Mouse (Mus musculus): ENCODE measurements at regions not wholly inside any gene's neighbourhood (a gene's known extent, or its start where the extent isn't known, plus 50 kb on each side); places are given as distances from the start of the nearest gene placed in this dataset.

- Histone ChIP-seq H3K9ac (no peak overlapping the region), H3K36me3 (no peaks in the 10 kb centered on the region), H3K4me2 (no peak overlapping the region), H3K9me3 (no peaks in the 10 kb centered on the region), H3K4me3 (no peak overlapping the region), H3K4me1 (replicated peaks) (peaks cover 6% of the 10 kb centered on the region), H3K27me3 (peaks cover 3% of the 10 kb centered on the region; the same call in 1 of the 2 replicates), H3K27ac (replicated peaks) (no peak overlapping the region)
- ATAC-seq (ENCODE audit: low read depth), result no peak
- WGBS, result 75% methylated on average over 5 of the region's 5 CpGs
These were observed 170.4 kb upstream of the Lpp start for GRCm38 (mm10) chr16:24222759-24223526.

GRCm38 (mm10) chr16:24221992-24222391, 171.3 kb upstream of the Lpp start:
- no peak overlapping the region for H3K4me3 ChIP-seq
- H3K4me2 ChIP-seq, result no peak overlapping the region
- peaks cover 7% of the 10 kb centered on the region for H3K4me1 ChIP-seq (replicated peaks)
- no peaks in the 10 kb centered on the region for H3K36me3 ChIP-seq
- 89% methylated on average over 3 of the region's 3 CpGs for WGBS
- no peak for ATAC-seq (ENCODE audit: low read depth)
- no peak overlapping the region for H3K9ac ChIP-seq
- peaks cover 3% of the 10 kb centered on the region; the same call in 1 of the 2 replicates for H3K27me3 ChIP-seq
- no peak overlapping the region for H3K27ac ChIP-seq (replicated peaks)
- H3K9me3 ChIP-seq, result no peaks in the 10 kb centered on the region

GRCm38 (mm10) chr16:24220613-24221012, 172.7 kb upstream of the Lpp start:
- WGBS, result 83% methylated on average over 3 of the region's 3 CpGs
- Histone ChIP-seq H3K27me3 (peaks cover 3% of the 10 kb centered on the region; the same call in 1 of the 2 replicates), H3K4me2 (no peak overlapping the region), H3K4me3 (no peak overlapping the region), H3K4me1 (replicated peaks) (peaks cover 7% of the 10 kb centered on the region), H3K36me3 (no peaks in the 10 kb centered on the region), H3K9ac (no peak overlapping the region), H3K9me3 (no peaks in the 10 kb centered on the region), H3K27ac (replicated peaks) (no peak overlapping the region)
- no peak for ATAC-seq (ENCODE audit: low read depth)

- no peak for ATAC-seq (ENCODE audit: low read depth)
- Histone ChIP-seq H3K9me3 (no peaks in the 10 kb centered on the region), H3K4me1 (replicated peaks) (peaks cover 7% of the 10 kb centered on the region), H3K4me2 (no peak overlapping the region), H3K36me3 (no peaks in the 10 kb centered on the region), H3K9ac (no peak overlapping the region), H3K27ac (replicated peaks) (no peak overlapping the region), H3K27me3 (peaks cover 3% of the 10 kb centered on the region; the same call in 1 of the 2 replicates), H3K4me3 (no peak overlapping the region)
- 88% methylated on average over 9 of the region's 9 CpGs for WGBS
These were observed 173.6 kb upstream of the Lpp start for GRCm38 (mm10) chr16:24219691-24220090.

- H3K9me3 ChIP-seq, result no peaks in the 10 kb centered on the region
- H3K4me2 ChIP-seq, result no peak overlapping the region
- peaks cover 3% of the 10 kb centered on the region; the same call in 1 of the 2 replicates for H3K27me3 ChIP-seq
- no peak overlapping the region for H3K4me3 ChIP-seq
- no peak for ATAC-seq (ENCODE audit: low read depth)
- H3K4me1 ChIP-seq (replicated peaks), result peaks cover 7% of the 10 kb centered on the region
- H3K36me3 ChIP-seq, result no peaks in the 10 kb centered on the region
- no peak overlapping the region for H3K27ac ChIP-seq (replicated peaks)
- WGBS, result 38% methylated on average over 4 of the region's 4 CpGs
- no peak overlapping the region for H3K9ac ChIP-seq
These were observed 174.5 kb upstream of the Lpp start for GRCm38 (mm10) chr16:24218850-24219185.

GRCm38 (mm10) chr16:24218162-24218849, 175.0 kb upstream of the Lpp start:
- ATAC-seq (ENCODE audit: low read depth), result no peak; the same call in 1 of the 2 replicates
- WGBS, result 40% methylated on average over 14 of the region's 14 CpGs
- H3K9ac ChIP-seq, result no peak overlapping the region
- H3K4me1 ChIP-seq (replicated peaks), result peaks cover 7% of the 10 kb centered on the region
- H3K4me2 ChIP-seq, result no peak overlapping the region
- H3K4me3 ChIP-seq, result no peak overlapping the region
- peaks cover 3% of the 10 kb centered on the region; the same call in 1 of the 2 replicates for H3K27me3 ChIP-seq
- no peak overlapping the region for H3K27ac ChIP-seq (replicated peaks)
- H3K9me3 ChIP-seq, result no peaks in the 10 kb centered on the region
- H3K36me3 ChIP-seq, result no peaks in the 10 kb centered on the region

- Histone ChIP-seq H3K4me1 (replicated peaks) (peaks cover 7% of the 10 kb centered on the region), H3K36me3 (no peaks in the 10 kb centered on the region), H3K27ac (replicated peaks) (no peak overlapping the region), H3K4me2 (no peak overlapping the region), H3K27me3 (peaks cover 3% of the 10 kb centered on the region; the same call in 1 of the 2 replicates), H3K9ac (no peak overlapping the region), H3K4me3 (no peak overlapping the region), H3K9me3 (no peaks in the 10 kb centered on the region)
- ATAC-seq (ENCODE audit: low read depth), result no peak
- 93% methylated on average over 5 of the region's 5 CpGs for WGBS
These were observed 176.5 kb upstream of the Lpp start for GRCm38 (mm10) chr16:24216828-24217227.

GRCm38 (mm10) chr16:24215353-24215752, 178.0 kb upstream of the Lpp start:
- 94% methylated on average over 8 of the region's 8 CpGs for WGBS
- H3K9ac ChIP-seq, result no peak overlapping the region
- no peak for ATAC-seq (ENCODE audit: low read depth)

GRCm38 (mm10) chr16:24213577-24213976, 179.7 kb upstream of the Lpp start:
- Histone ChIP-seq H3K9ac (no peak overlapping the region), H3K4me3 (no peak overlapping the region), H3K36me3 (no peaks in the 10 kb centered on the region), H3K4me2 (no peak overlapping the region), H3K27me3 (no peaks in the 10 kb centered on the region), H3K27ac (replicated peaks) (no peak overlapping the region), H3K9me3 (no peaks in the 10 kb centered on the region), H3K4me1 (replicated peaks) (peaks cover 7% of the 10 kb centered on the region)
- 89% methylated on average over 3 of the region's 3 CpGs for WGBS
- ATAC-seq (ENCODE audit: low read depth), result no peak

More at GRCm38 (mm10) chr16:24215353-24215752, 178.0 kb upstream of the Lpp start:
- Histone ChIP-seq H3K4me1 (replicated peaks) (peaks cover 7% of the 10 kb centered on the region), H3K4me2 (no peak overlapping the region), H3K27me3 (peaks cover 3% of the 10 kb centered on the region; the same call in 1 of the 2 replicates), H3K36me3 (no peaks in the 10 kb centered on the region), H3K4me3 (no peak overlapping the region), H3K9me3 (no peaks in the 10 kb centered on the region), H3K27ac (replicated peaks) (no peak overlapping the region)

- Histone ChIP-seq H3K4me1 (replicated peaks) (no peaks in the 10 kb centered on the region; the same call in 1 of the 2 replicates), H3K9me3 (no peaks in the 10 kb centered on the region), H3K4me3 (no peak overlapping the region), H3K9ac (no peak overlapping the region), H3K27ac (replicated peaks) (no peak overlapping the region), H3K36me3 (no peaks in the 10 kb centered on the region), H3K4me2 (no peak overlapping the region), H3K27me3 (no peaks in the 10 kb centered on the region)
- WGBS, result 79% methylated on average over 2 of the region's 2 CpGs
- no peak for ATAC-seq (ENCODE audit: low read depth)
These were observed 180.6 kb upstream of the Lpp start for GRCm38 (mm10) chr16:24212702-24213101.

- ATAC-seq (ENCODE audit: low read depth), result no peak
- Histone ChIP-seq H3K27me3 (no peaks in the 10 kb centered on the region), H3K4me3 (no peak overlapping the region), H3K9me3 (no peaks in the 10 kb centered on the region), H3K9ac (no peak overlapping the region), H3K36me3 (no peaks in the 10 kb centered on the region), H3K4me2 (no peak overlapping the region), H3K27ac (replicated peaks) (no peak overlapping the region), H3K4me1 (replicated peaks) (no peaks in the 10 kb centered on the region; the same call in 1 of the 2 replicates)
- 54% methylated on average over 1 of the region's 1 CpGs for WGBS
These were observed 181.7 kb upstream of the Lpp start for GRCm38 (mm10) chr16:24211588-24211987.

GRCm38 (mm10) chr16:24208876-24209275, 184.4 kb upstream of the Lpp start:
- ATAC-seq (ENCODE audit: low read depth), result no peak
- WGBS, result 62% methylated on average over 2 of the region's 2 CpGs

More at GRCm38 (mm10) chr16:24208876-24209275, 184.4 kb upstream of the Lpp start:
- H3K4me2 ChIP-seq, result no peak overlapping the region
- no peaks in the 10 kb centered on the region for H3K27me3 ChIP-seq
- no peak overlapping the region for H3K27ac ChIP-seq (replicated peaks)
- H3K9me3 ChIP-seq, result no peaks in the 10 kb centered on the region
- no peaks in the 10 kb centered on the region for H3K36me3 ChIP-seq
- H3K4me1 ChIP-seq (replicated peaks), result peaks cover 3% of the 10 kb centered on the region; the same call in 1 of the 2 replicates
- H3K4me3 ChIP-seq, result no peak overlapping the region
- no peak overlapping the region for H3K9ac ChIP-seq
